Comparison of ENCODE assay signal across 1 mouse cellular context in the genomic region with DNA sequence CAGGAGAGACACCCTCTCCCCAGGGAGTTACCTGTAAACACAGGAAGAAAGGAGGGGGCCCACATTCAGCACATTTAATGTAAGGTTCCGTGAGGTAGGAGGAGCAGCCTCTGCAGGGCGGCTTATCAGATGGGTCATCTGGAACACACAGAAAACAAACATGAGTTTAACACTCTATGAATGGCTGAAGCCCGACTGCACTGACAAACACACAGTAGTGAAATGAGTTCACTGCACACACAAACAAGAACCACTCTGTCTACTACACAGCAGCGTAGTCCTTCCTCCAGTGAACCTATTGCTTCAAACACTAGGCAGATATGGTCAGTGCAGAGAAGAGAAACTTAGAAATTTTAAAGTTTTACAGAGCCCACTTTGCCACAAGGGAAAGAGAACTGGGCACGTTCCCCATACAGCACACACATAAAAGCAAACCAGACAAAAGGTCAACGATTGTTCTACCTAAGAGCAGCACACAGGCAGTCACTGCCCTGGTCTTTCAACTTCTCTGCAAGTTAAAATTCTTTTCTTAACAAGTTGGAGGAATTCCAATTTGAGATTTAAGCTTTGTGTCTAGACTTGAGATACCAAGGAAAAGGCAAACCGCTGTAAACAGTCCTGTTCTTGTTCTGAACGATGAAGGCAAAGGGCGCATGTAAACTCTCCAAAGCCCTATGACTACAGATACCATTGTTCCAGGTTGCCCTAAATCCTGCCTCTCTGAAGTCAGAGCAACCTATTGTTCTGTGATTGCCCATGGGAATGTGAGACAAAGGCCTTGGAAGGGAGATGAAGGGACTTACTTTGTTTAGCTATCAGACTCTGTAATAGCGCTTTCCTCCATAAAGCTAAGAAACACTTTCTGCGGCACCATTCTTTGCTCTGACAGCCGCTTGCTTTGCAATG.
TF ChIP-seq lines count a peak whose summit lies in the region.

No protein-coding gene starts in this region.

TF ChIP-seq in ES-E14, 5 proteins besides CTCF, POLR2A, EP300 and RAD21:
- TF ChIP-seq ZC3H11A (IDR thresholded peaks at IDR 0.05; ENCODE audit: borderline replicate concordance, low read depth, low read length) (no peak), MAFK (IDR thresholded peaks at IDR 0.05; ENCODE audit: insufficient read depth, low read depth, low read length) (no peak), CHD2 (IDR thresholded peaks at IDR 0.05; ENCODE audit: low read depth, low read length) (no peak), HCFC1 (IDR thresholded peaks at IDR 0.05; ENCODE audit: borderline replicate concordance, insufficient read depth, low read length) (no peak), ZNF384 (IDR thresholded peaks at IDR 0.05; ENCODE audit: low read depth, low read length) (no peak)
